Mouse (Mus musculus): Measurements from ENCODE around the gene Ccdc105. TPM values are rescaled to one million over a fixed set of nuclear protein-coding genes. Genes with fewer than 3 reads are reported as not detected.

Ccdc105 gene
- total and polyA plus RNA-seq, 2 experiments: not detected

GRCm38 (mm10) chr10:78747035-78747721 is 5.7 kb downstream of the Ccdc105 start:
- DNase-seq (ENCODE audit: extremely low read depth, low read depth, low spot score): no peak
- WGBS: 5% methylated on average over 27 of the region's 27 CpGs

GRCm38 (mm10) chr10:78745453-78746232 is 7.2 kb downstream of the Ccdc105 start:
- Histone ChIP-seq H3K4me3 (ENCODE audit: insufficient read depth, low read depth, low read length) (no peak overlapping the region), H3K27ac (replicated peaks; ENCODE audit: insufficient read depth, low read depth, low read length) (no peak overlapping the region), H3K36me3 (ENCODE audit: control insufficient read depth, insufficient read depth, low read length) (no peaks in the 10 kb centered on the region), H3K79me2 (ENCODE audit: control insufficient read depth, insufficient read depth, low read length) (no peaks in the 10 kb centered on the region), H3K4me1 (ENCODE audit: control insufficient read depth, insufficient read depth, low read length) (no peaks in the 10 kb centered on the region), H3K9ac (ENCODE audit: low read depth, low read length) (no peak overlapping the region), H3K27me3 (ENCODE audit: control insufficient read depth, insufficient read depth, low read length) (peaks cover 3% of the 10 kb centered on the region; the same call in 1 of the 2 replicates)
- TF ChIP-seq POLR2A (IDR thresholded peaks at IDR 0.05; ENCODE audit: extremely low read depth, insufficient read depth, low read length) (no peak), CTCF (IDR thresholded peaks at IDR 0.05; ENCODE audit: low read depth, low read length) (peak; percentile 48)
- peak; percentile 8 for DNase-seq (ENCODE audit: extremely low read depth, low read depth, low spot score)
- 50% methylated on average over 4 of the region's 4 CpGs for WGBS

More at GRCm38 (mm10) chr10:78747035-78747721, 5.7 kb downstream of the Ccdc105 start:
- Histone ChIP-seq H3K27me3 (ENCODE audit: control insufficient read depth, insufficient read depth, low read length) (peaks cover 4% of the 10 kb centered on the region; the same call in 1 of the 2 replicates), H3K36me3 (ENCODE audit: control insufficient read depth, insufficient read depth, low read length) (no peaks in the 10 kb centered on the region), H3K9ac (ENCODE audit: low read depth, low read length) (no peak overlapping the region), H3K27ac (replicated peaks; ENCODE audit: insufficient read depth, low read depth, low read length) (no peak overlapping the region), H3K4me1 (ENCODE audit: control insufficient read depth, insufficient read depth, low read length) (no peaks in the 10 kb centered on the region), H3K4me3 (ENCODE audit: insufficient read depth, low read depth, low read length) (peak overlapping the region; percentile 9; the same call in 1 of the 2 replicates), H3K79me2 (ENCODE audit: control insufficient read depth, insufficient read depth, low read length) (no peaks in the 10 kb centered on the region)
- no peak for TF ChIP-seq CTCF (IDR thresholded peaks at IDR 0.05; ENCODE audit: low read depth, low read length)
- no peak for TF ChIP-seq POLR2A (IDR thresholded peaks at IDR 0.05; ENCODE audit: extremely low read depth, insufficient read depth, low read length)

GRCm38 (mm10) chr10:78743721-78744120 is 9.1 kb downstream of the Ccdc105 start:
- H3K79me2 ChIP-seq (ENCODE audit: control insufficient read depth, insufficient read depth, low read length): no peaks in the 10 kb centered on the region
- peaks cover 3% of the 10 kb centered on the region; the same call in 1 of the 2 replicates for H3K27me3 ChIP-seq (ENCODE audit: control insufficient read depth, insufficient read depth, low read length)
- H3K4me3 ChIP-seq (ENCODE audit: insufficient read depth, low read depth, low read length): no peak overlapping the region
- H3K27ac ChIP-seq (replicated peaks; ENCODE audit: insufficient read depth, low read depth, low read length): no peak overlapping the region
- peak; percentile 24 for DNase-seq (ENCODE audit: extremely low read depth, low read depth, low spot score)
- H3K9ac ChIP-seq (ENCODE audit: low read depth, low read length): no peak overlapping the region
- peak; percentile 15; the same call in 1 of the 2 replicates for TF ChIP-seq CTCF (IDR thresholded peaks at IDR 0.05; ENCODE audit: low read depth, low read length)
- no peak for TF ChIP-seq POLR2A (IDR thresholded peaks at IDR 0.05; ENCODE audit: extremely low read depth, insufficient read depth, low read length)
- no peaks in the 10 kb centered on the region for H3K36me3 ChIP-seq (ENCODE audit: control insufficient read depth, insufficient read depth, low read length)
- H3K4me1 ChIP-seq (ENCODE audit: control insufficient read depth, insufficient read depth, low read length): no peaks in the 10 kb centered on the region

- Histone ChIP-seq H3K79me2 (ENCODE audit: control insufficient read depth, insufficient read depth, low read length) (no peaks in the 10 kb centered on the region), H3K4me3 (ENCODE audit: insufficient read depth, low read depth, low read length) (no peak overlapping the region), H3K27me3 (ENCODE audit: control insufficient read depth, insufficient read depth, low read length) (no peaks in the 10 kb centered on the region), H3K36me3 (ENCODE audit: control insufficient read depth, insufficient read depth, low read length) (no peaks in the 10 kb centered on the region), H3K27ac (replicated peaks; ENCODE audit: insufficient read depth, low read depth, low read length) (no peak overlapping the region), H3K9ac (ENCODE audit: low read depth, low read length) (no peak overlapping the region), H3K4me1 (ENCODE audit: control insufficient read depth, insufficient read depth, low read length) (no peaks in the 10 kb centered on the region)
- WGBS: 58% methylated on average over 4 of the region's 4 CpGs
- no peak for DNase-seq (ENCODE audit: extremely low read depth, low read depth, low spot score)
- no peak for TF ChIP-seq POLR2A (IDR thresholded peaks at IDR 0.05; ENCODE audit: extremely low read depth, insufficient read depth, low read length)
- no peak for TF ChIP-seq CTCF (IDR thresholded peaks at IDR 0.05; ENCODE audit: low read depth, low read length)
These were observed 13.0 kb downstream of the Ccdc105 start for GRCm38 (mm10) chr10:78739821-78740220.

GRCm38 (mm10) chr10:78727876-78728275 is 25.0 kb downstream of the Ccdc105 start:
- Histone ChIP-seq H3K4me3 (ENCODE audit: insufficient read depth, low read depth, low read length) (no peak overlapping the region), H3K36me3 (ENCODE audit: control insufficient read depth, insufficient read depth, low read length) (no peaks in the 10 kb centered on the region), H3K27ac (replicated peaks; ENCODE audit: insufficient read depth, low read depth, low read length) (no peak overlapping the region), H3K27me3 (ENCODE audit: control insufficient read depth, insufficient read depth, low read length) (no peaks in the 10 kb centered on the region), H3K4me1 (ENCODE audit: control insufficient read depth, insufficient read depth, low read length) (no peaks in the 10 kb centered on the region), H3K9ac (ENCODE audit: low read depth, low read length) (no peak overlapping the region), H3K79me2 (ENCODE audit: control insufficient read depth, insufficient read depth, low read length) (no peaks in the 10 kb centered on the region)
- 89% methylated on average over 5 of the region's 5 CpGs for WGBS
- TF ChIP-seq CTCF (IDR thresholded peaks at IDR 0.05; ENCODE audit: low read depth, low read length) (no peak), POLR2A (IDR thresholded peaks at IDR 0.05; ENCODE audit: extremely low read depth, insufficient read depth, low read length) (no peak)
- DNase-seq (ENCODE audit: extremely low read depth, low read depth, low spot score): no peak
